Mouse (Mus musculus) intestine, embryonic 14.5 days (tissue): ENCODE measurements around the gene Foxn1. TPM values are rescaled to one million over a fixed set of nuclear protein-coding genes. Genes with fewer than 3 reads are reported as not detected.

Source experiments
- ATAC-seq: fragments of 200-750 bp; cut with Nextera tagmentation; replicated peaks from 2 replicates; pipeline ENCODE4 v1.8.0; 2017; ENCODE audit warnings: low read depth, moderate number of reproducible peaks, moderate TSS enrichment, moderate library complexity; ENCODE audit not compliant: low FRiP score, low TSS enrichment
- DNase-seq: peaks from one replicate; pipeline ENCODE4 v3.0.0-alpha.2; 2018; ENCODE audit warnings: low spot score
- H3K27ac ChIP-seq: fragments of 300-500 bp; sonication (generic); 2 replicates; pipeline ENCODE4 v1.5.1; 2014; ENCODE audit warnings: low read depth, mild to moderate bottlenecking, control low read depth
- H3K27me3 ChIP-seq: fragments of 300-500 bp; sonication (generic); replicated peaks from 2 replicates; pipeline ENCODE4 v1.6.1; 2014; ENCODE audit warnings: low read length, control low read depth; ENCODE audit not compliant: control insufficient read depth, insufficient read depth
- H3K36me3 ChIP-seq: fragments of 300-500 bp; sonication (generic); 2 replicates; pipeline ENCODE4 v1.6.1; 2014; ENCODE audit warnings: low read length, control low read depth; ENCODE audit not compliant: control insufficient read depth, insufficient read depth
- H3K4me1 ChIP-seq: fragments of 300-500 bp; sonication (generic); replicated peaks from 2 replicates; pipeline ENCODE4 v1.6.1; 2014; ENCODE audit warnings: low read length, control low read depth, mixed read lengths; ENCODE audit not compliant: control insufficient read depth, insufficient read depth
- H3K4me2 ChIP-seq: fragments of 300-500 bp; sonication (generic); 2 replicates; pipeline ENCODE4 v1.6.1; 2014; ENCODE audit warnings: low read length
- H3K4me3 ChIP-seq: fragments of 300-500 bp; sonication (generic); 2 replicates; pipeline ENCODE4 v1.5.1; 2014; ENCODE audit warnings: low read depth, low read length, control low read depth, mixed read lengths
- H3K9ac ChIP-seq: fragments of 300-500 bp; sonication (generic); 2 replicates; pipeline ENCODE4 v1.6.1; 2014; ENCODE audit warnings: mild to moderate bottlenecking, low read length
- H3K9me3 ChIP-seq: fragments of 300-500 bp; sonication (generic); 2 replicates; pipeline ENCODE4 v1.6.1; 2016; ENCODE audit warnings: low read length, control low read depth; ENCODE audit not compliant: control insufficient read depth
- WGBS: fragments of 180-500 bp; shearing (Covaris S2); extraction: QIAGEN DNeasy Blood & Tissue Kit; methylation state at CpG from one replicate; pipeline ENCODE4 v1.1.7; 2014; 5-methylcytosine and 5-hydroxymethylcytosine counted together
- polyA plus RNA-seq: library from polyadenylated mRNA; unstranded; fragments of >200 nt; fragmentation: Nextera tagmentation; extraction: Ambion mirVana; gene quantifications from 2 replicates; pipeline ENCODE4 v1.2.1, GENCODE M21; 2014

The Foxn1 gene
- not detected in 2 replicates for polyA plus RNA-seq

DNA sequence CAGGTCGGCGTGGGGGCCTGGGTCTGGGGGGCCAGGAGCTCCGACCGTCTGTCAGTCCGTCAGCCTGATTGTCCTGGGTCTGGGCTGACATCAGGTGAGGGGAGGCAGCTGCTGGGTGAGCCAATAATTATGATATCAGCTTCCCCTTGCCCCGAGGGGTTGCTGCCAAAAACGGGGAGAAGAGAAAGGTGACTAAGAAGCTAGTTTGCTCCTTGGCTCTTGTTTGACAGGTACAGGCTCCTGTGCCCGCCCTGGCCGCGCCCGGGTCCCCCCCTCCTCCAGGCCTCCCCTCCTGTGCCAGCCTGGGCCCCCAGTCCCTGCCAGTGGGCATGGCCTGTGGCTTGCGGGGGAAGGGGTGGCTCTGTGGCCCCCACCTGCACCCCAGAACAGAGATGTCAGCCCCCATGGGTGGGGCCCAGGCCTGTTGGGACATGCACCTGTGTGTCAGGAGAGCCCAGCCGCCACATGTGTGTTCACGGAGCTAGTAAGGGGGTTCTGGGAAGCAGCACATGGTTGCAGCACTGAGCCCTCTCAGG lies at the start of gene Foxn1:
Gene Foxn1, minus strand, starts transcription at position 51 of the 536 bp plus-strand sequence.
- no peaks in the 10 kb centered on the region for H3K9me3 ChIP-seq
- H3K4me1 ChIP-seq = no peaks in the 10 kb centered on the region
- no peak within 1 kb of the TSS for H3K27ac ChIP-seq
- 86% methylated on average over 13 of the region's 14 CpGs for WGBS
- no peaks in the 10 kb centered on the region for H3K36me3 ChIP-seq
- no peak for ATAC-seq
- no peak within 1 kb of the TSS for H3K4me3 ChIP-seq
- no peak within 1 kb of the TSS for H3K4me2 ChIP-seq
- DNase-seq = no peak
- no peaks in the 10 kb centered on the region for H3K27me3 ChIP-seq
- no peak within 1 kb of the TSS for H3K9ac ChIP-seq

GRCm38 (mm10) chr11:78435776-78436349 lies 49.5 kb upstream of the Foxn1 start:
- no peak overlapping the region for H3K9ac ChIP-seq
- H3K9me3 ChIP-seq = no peaks in the 10 kb centered on the region
- H3K4me1 ChIP-seq = peaks cover 9% of the 10 kb centered on the region
- no peak overlapping the region for H3K4me3 ChIP-seq
- 5% methylated on average over 19 of the region's 19 CpGs for WGBS
- no peaks in the 10 kb centered on the region for H3K27me3 ChIP-seq
- peak; percentile 84 for DNase-seq
- H3K27ac ChIP-seq = peak overlapping the region; percentile 47; the same call in 1 of the 2 replicates
- no peaks in the 10 kb centered on the region for H3K36me3 ChIP-seq
- peak overlapping the region; percentile 29 for H3K4me2 ChIP-seq
- ATAC-seq = peak; percentile 67

DNA sequence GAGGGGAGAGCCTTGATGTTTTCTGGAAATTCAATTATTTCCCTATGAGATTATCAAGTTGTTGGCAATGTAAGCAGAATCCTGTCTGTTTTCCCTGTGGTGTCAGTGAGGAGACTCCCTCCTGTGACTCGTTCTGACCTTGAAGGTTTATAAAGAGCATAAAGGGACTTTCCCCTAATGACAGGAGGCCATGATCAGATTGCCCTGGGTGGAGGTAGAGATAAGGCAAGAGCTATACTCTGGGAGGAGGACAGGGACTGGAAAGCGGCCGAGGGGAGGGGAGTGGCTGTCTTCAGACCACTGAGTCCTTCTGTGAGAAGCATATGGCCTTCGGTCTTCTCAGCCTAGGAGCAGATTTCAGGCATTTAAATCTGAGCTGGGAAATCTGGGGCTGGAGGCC lies 47.7 kb upstream of the Foxn1 start:
- no peak for ATAC-seq
- 34% methylated on average over 4 of the region's 4 CpGs for WGBS

GRCm38 (mm10) chr11:78431176-78431575 lies 44.8 kb upstream of the Foxn1 start:
- H3K9ac ChIP-seq = no peak overlapping the region
- H3K4me1 ChIP-seq = peaks cover 7% of the 10 kb centered on the region
- H3K9me3 ChIP-seq = no peaks in the 10 kb centered on the region
- 78% methylated on average over 10 of the region's 10 CpGs for WGBS
- no peak overlapping the region for H3K4me3 ChIP-seq
- H3K4me2 ChIP-seq = no peak overlapping the region
- H3K27ac ChIP-seq = no peak overlapping the region
- ATAC-seq (no peak), DNase-seq (no peak)
- H3K36me3 ChIP-seq = no peaks in the 10 kb centered on the region
- H3K27me3 ChIP-seq = no peaks in the 10 kb centered on the region

More for the DNA sequence above, 47.7 kb upstream of the Foxn1 start:
- Histone ChIP-seq H3K9ac (no peak overlapping the region), H3K4me3 (no peak overlapping the region), H3K4me1 (peaks cover 9% of the 10 kb centered on the region), H3K27ac (no peak overlapping the region), H3K27me3 (no peaks in the 10 kb centered on the region), H3K9me3 (no peaks in the 10 kb centered on the region), H3K4me2 (no peak overlapping the region), H3K36me3 (no peaks in the 10 kb centered on the region)
- no peak for DNase-seq

DNA sequence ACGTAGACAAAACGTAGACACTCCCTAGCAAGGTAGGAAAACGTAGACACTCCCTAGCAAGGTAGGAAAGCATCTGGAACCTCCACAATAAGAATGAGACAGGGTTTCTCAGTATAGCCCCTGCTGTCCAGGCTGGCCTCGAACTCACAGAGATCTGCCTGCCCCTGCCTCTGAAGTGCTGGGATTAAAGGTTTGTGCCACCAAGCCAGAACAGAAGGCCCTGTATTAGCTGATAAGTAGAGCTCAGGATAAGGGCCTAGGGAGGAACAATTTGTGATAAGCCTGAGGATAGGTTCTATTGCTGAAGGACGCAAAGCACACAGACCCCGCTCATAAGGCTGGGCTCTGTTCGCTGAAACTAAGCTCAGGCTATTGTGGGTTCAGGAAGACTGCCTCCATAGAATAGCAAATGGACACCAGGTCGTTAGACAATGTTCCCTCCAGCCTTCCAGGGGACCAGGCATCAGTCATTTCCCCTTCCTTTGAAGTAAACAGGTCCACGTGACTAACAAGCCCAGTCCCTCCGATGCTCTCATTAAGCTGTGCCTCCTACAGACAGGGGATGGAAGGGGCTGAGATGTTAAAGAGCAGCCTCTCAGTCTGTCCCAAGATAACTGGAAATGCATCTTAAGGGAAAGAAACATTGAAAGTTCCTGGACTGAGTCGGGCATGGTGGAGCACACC lies 44.0 kb upstream of the Foxn1 start:
- H3K27ac ChIP-seq = no peak overlapping the region
- ATAC-seq = no peak
- no peaks in the 10 kb centered on the region; the same call in 1 of the 2 replicates for H3K4me1 ChIP-seq
- H3K4me2 ChIP-seq = no peak overlapping the region
- no peak overlapping the region for H3K4me3 ChIP-seq
- no peak for DNase-seq
- H3K36me3 ChIP-seq = no peaks in the 10 kb centered on the region
- no peaks in the 10 kb centered on the region for H3K27me3 ChIP-seq
- H3K9ac ChIP-seq = no peak overlapping the region
- H3K9me3 ChIP-seq = no peaks in the 10 kb centered on the region
- WGBS = 48% methylated on average over 11 of the region's 11 CpGs

DNA sequence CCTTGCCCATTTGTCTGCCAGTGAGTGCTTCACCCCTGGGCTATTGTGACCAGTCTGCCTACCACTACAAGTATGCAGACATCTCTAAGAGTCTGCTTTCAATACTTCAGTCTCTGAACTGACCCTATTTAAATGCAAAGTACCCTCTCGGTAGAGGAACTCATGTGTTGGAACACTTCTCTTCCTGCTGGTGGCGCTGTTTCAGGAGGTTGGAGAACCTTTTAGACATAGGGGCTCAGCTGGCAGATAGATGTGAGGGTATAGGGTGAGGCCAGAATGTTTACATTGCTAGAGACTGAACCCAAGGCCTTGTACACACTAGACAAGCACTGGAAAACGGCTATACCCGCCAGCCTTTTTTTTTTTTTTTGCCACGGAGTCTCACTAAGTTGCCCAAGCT lies 42.0 kb upstream of the Foxn1 start:
- DNase-seq (no peak), ATAC-seq (no peak)
- Histone ChIP-seq H3K9me3 (no peaks in the 10 kb centered on the region), H3K27me3 (no peaks in the 10 kb centered on the region), H3K9ac (no peak overlapping the region), H3K4me2 (no peak overlapping the region), H3K4me3 (no peak overlapping the region), H3K27ac (no peak overlapping the region), H3K36me3 (no peaks in the 10 kb centered on the region), H3K4me1 (no peaks in the 10 kb centered on the region)
- WGBS = 75% methylated on average over 5 of the region's 5 CpGs

DNA sequence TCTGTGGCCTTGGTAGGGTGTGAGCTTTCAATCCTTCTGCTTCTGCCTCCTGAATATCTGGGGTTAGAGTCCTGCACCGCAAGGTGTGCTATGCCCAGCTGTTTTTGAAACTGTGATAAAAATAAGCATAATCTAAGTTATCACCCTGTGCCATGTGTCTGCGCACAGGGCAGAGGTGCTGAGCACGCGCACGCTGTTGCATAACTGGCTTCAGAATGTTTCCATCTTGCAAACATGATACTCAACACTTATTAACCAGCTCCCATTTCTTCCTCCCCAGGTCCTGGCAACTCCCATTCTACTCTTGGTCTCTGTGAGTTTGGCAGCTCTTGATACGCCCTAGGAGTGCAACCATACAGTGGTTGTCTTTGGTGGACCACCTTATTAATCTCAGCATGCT lies 41.3 kb upstream of the Foxn1 start:
- ATAC-seq (no peak), DNase-seq (no peak)
- Histone ChIP-seq H3K4me2 (no peak overlapping the region), H3K9ac (no peak overlapping the region), H3K27ac (no peak overlapping the region), H3K4me3 (no peak overlapping the region), H3K4me1 (no peaks in the 10 kb centered on the region), H3K36me3 (no peaks in the 10 kb centered on the region), H3K9me3 (no peaks in the 10 kb centered on the region), H3K27me3 (no peaks in the 10 kb centered on the region)
- 95% methylated on average over 6 of the region's 6 CpGs for WGBS

- no peak overlapping the region for H3K4me3 ChIP-seq
- DNase-seq (no peak), ATAC-seq (no peak)
- WGBS = 86% methylated on average over 1 of the region's 1 CpGs
- H3K9ac ChIP-seq = no peak overlapping the region
- H3K27me3 ChIP-seq = no peaks in the 10 kb centered on the region; the same call in 1 of the 2 replicates
- H3K27ac ChIP-seq = no peak overlapping the region
- no peaks in the 10 kb centered on the region for H3K4me1 ChIP-seq
- no peaks in the 10 kb centered on the region for H3K9me3 ChIP-seq
- H3K4me2 ChIP-seq = no peak overlapping the region
- no peaks in the 10 kb centered on the region for H3K36me3 ChIP-seq
Measured at GRCm38 (mm10) chr11:78425572-78425971, 39.2 kb upstream of the Foxn1 start.
